Mouse (Mus musculus): ENCODE measurements around the gene Tnf. TPM values are rescaled to one million over a fixed set of nuclear protein-coding genes. Genes with fewer than 3 reads are reported as not detected.
A peak's percentile ranks its signal among the peaks of the same experiment; 100 is the strongest.

The Tnf gene
- polyA plus RNA-seq, 1 experiment from 2014 or later, result not detected

DNA sequence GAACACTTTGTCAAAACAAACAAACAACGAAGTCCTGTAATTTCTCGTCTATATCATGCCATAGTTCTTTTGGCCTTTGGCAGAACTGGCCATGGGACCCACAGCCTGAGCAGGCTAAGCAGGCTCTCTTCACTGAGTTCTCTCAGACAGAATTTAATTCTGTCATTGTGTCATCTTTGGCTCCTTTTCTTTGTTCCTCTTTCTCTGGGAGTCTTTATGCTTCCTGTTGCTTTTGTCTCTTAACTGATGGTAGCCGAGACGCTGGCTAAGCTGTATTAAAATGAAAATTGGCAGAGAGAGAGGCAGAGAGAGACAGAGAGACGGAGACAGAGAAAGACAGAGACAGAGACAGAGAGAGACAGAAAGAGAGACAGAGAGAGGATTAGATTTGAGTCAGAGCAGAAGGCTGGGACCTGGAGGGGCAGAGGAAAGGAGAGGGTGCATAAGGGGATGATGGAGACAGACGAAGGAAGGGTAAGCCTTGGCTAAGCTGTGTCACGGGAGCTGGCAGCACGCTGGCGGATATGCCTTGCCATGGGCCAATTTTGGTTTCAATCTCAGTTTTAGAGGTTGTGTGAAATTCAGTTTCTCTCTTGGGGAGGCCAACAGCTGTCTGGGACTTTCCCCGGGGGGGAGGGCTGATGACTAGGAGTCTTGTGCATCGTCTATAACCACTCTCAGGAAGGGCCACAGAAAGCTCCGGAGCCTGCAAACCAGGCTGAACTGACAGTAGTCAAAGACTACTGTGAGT is 8.2 kb upstream of the Tnf start:
- Histone ChIP-seq H3K4me3 (replicated peaks) (no peak overlapping the region), H3K27ac (no peak overlapping the region), H3K27me3 (replicated peaks) (0 out of 2 replicates have a peak, but pooled peaks cover 2% of the 10 kb centered on the region), H3K9me3 (no peaks in the 10 kb centered on the region), H3K4me1 (replicated peaks) (no peaks in the 10 kb centered on the region), H3K9ac (no peak overlapping the region), H3K36me3 (no peaks in the 10 kb centered on the region), H3K4me2 (replicated peaks) (no peak overlapping the region)
- ATAC-seq, result no peak
- 79% methylated on average over 12 of the region's 12 CpGs for WGBS

DNA sequence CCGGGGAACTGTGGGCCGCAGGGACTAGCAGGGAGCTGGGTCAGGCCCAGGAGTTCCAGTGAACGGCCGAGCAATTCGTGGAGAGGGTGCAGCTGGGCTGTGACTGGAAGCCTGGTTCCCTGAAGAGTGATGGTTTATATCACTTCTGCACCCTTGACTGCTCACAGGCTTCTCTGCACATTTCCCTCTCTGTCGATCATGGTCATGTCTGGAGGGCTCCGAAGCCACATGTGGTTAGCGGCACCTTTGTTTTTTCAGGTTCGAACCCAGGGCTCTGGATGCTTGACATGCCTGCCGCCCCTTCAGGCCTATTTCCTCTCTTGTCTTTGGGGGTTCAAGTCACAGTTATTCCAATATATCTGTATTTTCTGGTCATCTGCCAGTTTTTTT is 3.6 kb upstream of the Tnf start:
- WGBS, result 56% methylated on average over 10 of the region's 10 CpGs
- no peak overlapping the region for H3K27ac ChIP-seq
- ATAC-seq, result no peak
- H3K9ac ChIP-seq, result no peak overlapping the region
- H3K4me3 ChIP-seq (replicated peaks), result no peak overlapping the region
- no peak overlapping the region for H3K4me2 ChIP-seq (replicated peaks)
- H3K36me3 ChIP-seq, result no peaks in the 10 kb centered on the region
- H3K27me3 ChIP-seq (replicated peaks), result peaks cover 29% of the 10 kb centered on the region
- no peaks in the 10 kb centered on the region for H3K4me1 ChIP-seq (replicated peaks)
- H3K9me3 ChIP-seq, result no peaks in the 10 kb centered on the region

DNA sequence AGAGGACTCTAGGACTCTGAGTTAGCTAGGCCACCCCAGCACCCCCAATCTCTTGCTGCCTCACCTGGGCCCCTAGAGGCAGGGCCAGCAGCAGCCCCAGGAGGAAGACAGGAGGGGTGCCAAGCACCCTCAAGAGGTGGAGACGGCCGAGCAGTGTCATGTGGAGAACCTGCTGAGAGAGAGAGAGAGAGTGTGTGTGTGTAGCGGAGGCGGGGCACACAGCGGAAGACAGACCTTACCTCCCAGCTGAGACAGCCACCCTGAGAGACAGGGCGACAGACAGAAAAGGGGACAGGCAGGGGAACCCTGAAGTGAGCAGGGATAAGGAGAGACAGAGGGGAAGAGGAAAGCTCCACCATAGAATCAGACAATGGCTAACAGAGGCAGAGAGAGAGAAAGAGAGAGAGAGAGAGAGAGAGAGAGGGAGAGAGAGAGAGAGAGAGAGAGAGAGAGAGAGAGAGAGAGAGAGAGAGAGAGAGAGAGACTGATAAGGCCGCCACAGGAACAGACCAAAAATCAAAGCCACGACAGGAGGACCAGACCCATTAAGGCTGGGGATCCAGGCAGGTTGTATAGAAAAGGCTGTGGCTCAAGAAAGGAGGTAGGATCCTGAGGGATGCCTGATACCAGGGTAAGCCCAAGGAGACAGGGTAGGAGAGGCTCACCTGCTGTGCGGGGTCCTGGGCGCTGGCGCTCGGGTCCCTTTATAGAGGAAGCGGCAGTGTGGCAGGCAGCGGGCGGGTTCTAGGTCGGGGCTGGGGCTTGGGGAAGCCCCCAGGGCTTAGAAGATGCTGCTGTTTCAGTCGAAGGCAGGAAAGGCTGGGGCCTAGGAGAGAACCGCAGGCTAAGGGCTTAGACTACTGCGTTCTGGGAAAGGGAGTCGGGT is 2.9 kb upstream of the Tnf start, which contains the start of gene Lta:
Gene Lta, minus strand, starts transcription at position 858 of the 886 bp plus-strand sequence.
- Histone ChIP-seq H3K4me2 (replicated peaks) (no peak within 1 kb of the TSS), H3K4me1 (replicated peaks) (no peaks in the 10 kb centered on the region), H3K36me3 (no peaks in the 10 kb centered on the region), H3K27ac (no peak within 1 kb of the TSS), H3K9me3 (no peaks in the 10 kb centered on the region), H3K27me3 (replicated peaks) (peaks cover 29% of the 10 kb centered on the region), H3K4me3 (replicated peaks) (no peak within 1 kb of the TSS), H3K9ac (no peak within 1 kb of the TSS)
- no peak for ATAC-seq
- 41% methylated on average over 20 of the region's 20 CpGs for WGBS

DNA sequence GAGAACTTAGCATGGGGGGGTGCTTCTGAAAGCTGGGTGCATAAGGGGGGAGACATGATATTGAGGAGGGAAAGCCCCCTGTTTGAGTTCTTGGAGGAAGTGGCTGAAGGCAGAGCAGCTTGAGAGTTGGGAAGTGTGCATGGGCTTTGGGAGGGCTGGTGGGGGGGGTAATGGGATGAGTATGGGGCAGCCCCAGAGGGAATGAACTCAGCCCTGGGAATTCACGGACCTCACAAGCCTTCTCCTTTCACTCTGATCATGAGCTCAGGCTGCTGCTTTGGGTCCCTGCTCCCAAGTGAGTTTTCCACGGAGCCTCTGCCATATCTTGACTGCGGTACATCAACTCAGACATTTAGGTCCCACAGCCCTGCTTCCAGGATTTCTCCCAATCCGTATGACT is 635 bp upstream of the Tnf start:
- H3K9ac ChIP-seq, result no peak overlapping the region
- no peak overlapping the region for H3K4me2 ChIP-seq (replicated peaks)
- no peak overlapping the region for H3K4me3 ChIP-seq (replicated peaks)
- no peak for ATAC-seq
- H3K27me3 ChIP-seq (replicated peaks), result peaks cover 29% of the 10 kb centered on the region
- 71% methylated on average over 4 of the region's 4 CpGs for WGBS
- H3K9me3 ChIP-seq, result no peaks in the 10 kb centered on the region
- H3K27ac ChIP-seq, result no peak overlapping the region
- H3K36me3 ChIP-seq, result no peaks in the 10 kb centered on the region
- no peaks in the 10 kb centered on the region for H3K4me1 ChIP-seq (replicated peaks)

DNA sequence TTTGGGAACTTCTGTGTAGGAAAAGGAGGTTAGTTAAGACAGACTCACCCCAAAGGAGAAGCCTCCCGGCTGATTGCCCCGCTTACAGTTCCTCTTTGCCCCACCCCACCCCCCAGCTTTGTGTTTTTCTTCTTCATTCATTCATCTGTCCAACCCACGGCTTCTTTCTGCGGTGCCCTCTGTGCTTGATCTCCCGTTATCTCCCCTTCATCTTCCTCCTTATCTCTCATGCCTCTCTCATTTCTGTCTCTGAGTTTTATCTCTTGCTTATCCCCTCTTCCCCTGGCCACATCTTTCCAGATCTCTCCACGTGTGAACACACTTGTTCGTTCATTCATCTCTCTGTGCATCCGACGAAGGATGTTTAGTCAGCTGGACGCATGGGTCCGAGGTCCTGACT is 679 bp downstream of the Tnf start:
- peaks cover 33% of the 10 kb centered on the region for H3K27me3 ChIP-seq (replicated peaks)
- WGBS, result 66% methylated on average over 11 of the region's 11 CpGs
- H3K27ac ChIP-seq, result no peak overlapping the region

DNA sequence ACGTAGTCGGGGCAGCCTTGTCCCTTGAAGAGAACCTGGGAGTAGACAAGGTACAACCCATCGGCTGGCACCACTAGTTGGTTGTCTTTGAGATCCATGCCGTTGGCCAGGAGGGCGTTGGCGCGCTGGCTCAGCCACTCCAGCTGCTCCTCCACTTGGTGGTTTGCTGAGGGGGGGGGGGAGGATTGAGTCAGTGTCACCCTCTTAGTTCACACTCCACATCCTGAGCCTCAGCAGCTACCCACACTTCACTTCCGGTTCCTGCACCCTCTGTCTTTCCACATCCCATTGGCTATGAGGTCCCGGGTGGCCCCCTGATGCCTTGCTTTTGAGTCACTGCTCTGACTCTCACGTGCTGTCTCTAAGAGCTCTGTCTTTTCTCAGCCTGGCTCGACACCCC is 1.4 kb downstream of the Tnf start:
- no peak for ATAC-seq
- H3K27me3 ChIP-seq (replicated peaks), result peaks cover 40% of the 10 kb centered on the region
- H3K4me1 ChIP-seq (replicated peaks), result peaks cover 5% of the 10 kb centered on the region
- no peak overlapping the region for H3K27ac ChIP-seq
- H3K4me2 ChIP-seq (replicated peaks), result no peak overlapping the region
- no peak overlapping the region for H3K4me3 ChIP-seq (replicated peaks)
- WGBS, result 78% methylated on average over 11 of the region's 11 CpGs
- H3K9me3 ChIP-seq, result no peaks in the 10 kb centered on the region
- H3K9ac ChIP-seq, result no peak overlapping the region
- no peaks in the 10 kb centered on the region for H3K36me3 ChIP-seq

More for the DNA sequence above, 679 bp downstream of the Tnf start:
- Histone ChIP-seq H3K9ac (no peak overlapping the region), H3K4me2 (replicated peaks) (no peak overlapping the region), H3K4me3 (replicated peaks) (0 out of 2 replicates have a peak overlapping the region, but pooled peaks have one; percentile 7), H3K9me3 (no peaks in the 10 kb centered on the region), H3K4me1 (replicated peaks) (no peaks in the 10 kb centered on the region; the same call in 1 of the 2 replicates), H3K36me3 (no peaks in the 10 kb centered on the region)
- ATAC-seq, result no peak

DNA sequence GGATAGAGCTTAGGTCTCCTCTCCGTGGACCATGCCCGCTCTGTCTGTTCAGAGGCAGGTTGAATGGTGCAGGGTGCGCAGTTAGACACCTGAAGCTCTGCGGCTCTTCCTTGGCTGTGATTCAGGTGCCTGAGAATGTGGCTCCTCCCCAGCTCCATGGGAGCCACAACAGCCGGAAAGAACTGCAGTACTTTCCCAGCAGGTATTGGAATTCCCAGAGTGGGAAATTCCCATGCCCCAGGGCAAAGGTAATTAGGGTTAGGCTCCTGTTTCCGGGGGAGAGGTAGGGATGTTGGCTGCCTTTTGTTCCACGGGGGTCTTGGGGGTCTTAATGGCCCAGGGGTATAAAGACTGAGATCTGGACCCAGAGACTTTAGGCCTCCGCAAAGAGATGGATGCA is 2.9 kb downstream of the Tnf start:
- Histone ChIP-seq H3K4me2 (replicated peaks) (no peak overlapping the region), H3K9me3 (no peaks in the 10 kb centered on the region), H3K4me1 (replicated peaks) (peaks cover 17% of the 10 kb centered on the region), H3K9ac (no peak overlapping the region), H3K27me3 (replicated peaks) (peaks cover 40% of the 10 kb centered on the region), H3K27ac (no peak overlapping the region), H3K4me3 (replicated peaks) (no peak overlapping the region), H3K36me3 (no peaks in the 10 kb centered on the region)
- WGBS, result 34% methylated on average over 8 of the region's 8 CpGs
- ATAC-seq, result no peak

DNA sequence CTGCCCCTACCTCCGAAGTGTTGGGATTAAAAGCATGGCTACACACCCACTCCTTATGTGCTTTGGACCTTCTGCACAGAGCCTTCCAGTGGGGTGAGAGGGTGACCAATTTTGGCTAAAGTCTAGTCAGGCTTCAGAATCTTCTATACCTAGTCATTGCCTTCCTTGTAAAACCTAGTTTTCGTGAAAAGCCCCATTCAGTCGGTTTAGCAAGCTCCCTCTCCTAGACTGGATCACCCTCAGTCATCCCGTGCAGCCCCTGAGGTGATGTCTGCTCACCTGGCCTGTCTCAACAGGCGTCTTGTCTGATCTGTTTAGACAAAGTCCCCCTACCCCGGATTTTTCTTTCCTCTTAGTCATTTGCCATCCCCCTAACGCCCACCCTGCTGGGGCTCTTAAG is 3.8 kb downstream of the Tnf start:
- ATAC-seq, result no peak
- Histone ChIP-seq H3K27me3 (replicated peaks) (peaks cover 33% of the 10 kb centered on the region), H3K27ac (no peak overlapping the region), H3K4me3 (replicated peaks) (no peak overlapping the region), H3K36me3 (no peaks in the 10 kb centered on the region), H3K4me2 (replicated peaks) (no peak overlapping the region), H3K9me3 (no peaks in the 10 kb centered on the region), H3K4me1 (replicated peaks) (peaks cover 19% of the 10 kb centered on the region), H3K9ac (no peak overlapping the region)
- 59% methylated on average over 7 of the region's 7 CpGs for WGBS

DNA sequence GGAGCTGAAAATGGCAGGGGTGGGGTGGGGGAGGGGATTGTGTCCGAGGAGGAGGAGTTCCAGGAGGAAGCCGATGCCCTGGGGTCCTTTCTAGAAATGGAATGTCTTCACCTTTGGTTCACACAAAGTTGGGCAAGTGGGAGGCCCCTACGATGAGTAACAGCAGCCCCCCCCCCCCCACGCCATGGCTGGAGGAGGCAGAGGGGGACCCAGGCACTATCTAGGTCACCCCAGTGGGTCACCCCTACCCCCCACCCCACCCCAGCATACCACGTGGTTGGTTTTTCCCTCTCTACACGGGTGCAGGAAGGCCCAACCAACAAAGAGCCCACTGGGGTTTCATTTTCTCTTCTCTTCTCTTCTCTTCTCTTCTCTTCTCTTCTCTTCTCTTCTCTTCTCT is 4.7 kb downstream of the Tnf start:
- 45% methylated on average over 6 of the region's 6 CpGs for WGBS
- Histone ChIP-seq H3K27me3 (replicated peaks) (peaks cover 27% of the 10 kb centered on the region), H3K4me2 (replicated peaks) (no peak overlapping the region), H3K9me3 (no peaks in the 10 kb centered on the region), H3K4me1 (replicated peaks) (peaks cover 19% of the 10 kb centered on the region), H3K9ac (no peak overlapping the region), H3K36me3 (no peaks in the 10 kb centered on the region), H3K27ac (no peak overlapping the region), H3K4me3 (replicated peaks) (no peak overlapping the region)
- no peak for ATAC-seq

DNA sequence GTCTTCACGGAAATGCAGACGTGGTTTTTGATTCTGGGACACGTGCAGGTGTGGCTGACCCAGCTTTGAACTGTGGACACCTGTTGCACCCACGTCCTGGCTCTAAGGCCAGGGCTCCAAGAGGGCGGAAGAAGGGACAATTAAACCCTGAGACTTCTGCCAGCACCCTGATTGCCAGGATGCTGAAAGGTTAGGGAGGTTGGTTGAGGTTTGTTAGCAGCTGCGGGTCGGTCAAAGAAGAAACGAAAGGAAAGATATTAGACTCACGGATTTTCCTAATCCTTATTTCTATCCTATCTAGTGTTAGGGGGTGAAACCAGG is 5.5 kb downstream of the Tnf start:
- WGBS, result 35% methylated on average over 9 of the region's 9 CpGs
- ATAC-seq, result peak; percentile 27; the same call in 1 of the 2 replicates
- peaks cover 20% of the 10 kb centered on the region for H3K27me3 ChIP-seq (replicated peaks)

DNA sequence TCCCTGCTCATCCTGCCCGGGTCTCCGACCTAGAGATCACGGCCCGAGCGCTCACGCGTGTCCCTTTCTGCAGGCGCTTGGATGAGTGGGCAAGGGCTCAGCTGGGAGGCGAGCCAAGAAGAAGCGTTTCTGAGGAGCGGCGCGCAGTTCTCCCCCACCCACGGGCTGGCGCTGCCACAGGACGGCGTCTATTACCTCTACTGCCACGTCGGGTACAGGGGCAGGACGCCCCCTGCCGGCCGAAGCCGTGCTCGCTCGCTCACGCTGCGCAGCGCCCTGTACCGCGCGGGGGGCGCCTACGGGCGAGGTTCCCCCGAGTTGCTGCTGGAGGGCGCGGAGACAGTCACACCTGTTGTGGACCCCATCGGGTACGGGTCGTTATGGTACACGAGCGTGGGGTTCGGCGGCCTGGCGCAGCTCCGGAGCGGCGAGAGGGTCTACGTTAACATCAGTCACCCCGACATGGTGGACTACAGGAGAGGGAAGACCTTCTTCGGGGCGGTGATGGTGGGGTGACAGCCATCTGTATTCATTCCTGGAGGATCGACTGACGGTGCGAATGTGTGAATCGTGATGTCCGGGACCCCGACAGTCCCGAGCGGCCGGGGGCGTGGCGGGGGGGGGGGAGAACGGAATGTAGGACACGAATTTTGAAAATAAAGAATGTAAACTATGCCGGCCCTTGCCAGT is 6.0 kb downstream of the Tnf start:
- peak overlapping the region; percentile 94 for H3K4me2 ChIP-seq (replicated peaks)
- WGBS, result under 1% methylated on average over 66 of the region's 66 CpGs
- no peak overlapping the region for H3K27ac ChIP-seq
- H3K27me3 ChIP-seq (replicated peaks), result peaks cover 19% of the 10 kb centered on the region
- peak overlapping the region; percentile 45 for H3K4me3 ChIP-seq (replicated peaks)
- H3K4me1 ChIP-seq (replicated peaks), result peaks cover 19% of the 10 kb centered on the region
- H3K9ac ChIP-seq, result peak overlapping the region; percentile 56
- ATAC-seq, result peak; percentile 88
- H3K9me3 ChIP-seq, result no peaks in the 10 kb centered on the region
- no peaks in the 10 kb centered on the region for H3K36me3 ChIP-seq

More for the DNA sequence above, 5.5 kb downstream of the Tnf start:
- Histone ChIP-seq H3K4me3 (replicated peaks) (peak overlapping the region; percentile 45), H3K27ac (no peak overlapping the region), H3K36me3 (no peaks in the 10 kb centered on the region), H3K9me3 (no peaks in the 10 kb centered on the region), H3K9ac (no peak overlapping the region), H3K4me2 (replicated peaks) (peak overlapping the region; percentile 94), H3K4me1 (replicated peaks) (peaks cover 19% of the 10 kb centered on the region)

Measured in intestine, embryonic 15.5 days (tissue).